Mouse (Mus musculus) left cerebral cortex, adult 11 months (tissue): ENCODE measurements around the gene Mdk.

Source experiments
- DNase-seq: peaks from one replicate; pipeline ENCODE4 v3.0.0; 2022; ENCODE audit warnings: low spot score

The Mdk gene

DNA sequence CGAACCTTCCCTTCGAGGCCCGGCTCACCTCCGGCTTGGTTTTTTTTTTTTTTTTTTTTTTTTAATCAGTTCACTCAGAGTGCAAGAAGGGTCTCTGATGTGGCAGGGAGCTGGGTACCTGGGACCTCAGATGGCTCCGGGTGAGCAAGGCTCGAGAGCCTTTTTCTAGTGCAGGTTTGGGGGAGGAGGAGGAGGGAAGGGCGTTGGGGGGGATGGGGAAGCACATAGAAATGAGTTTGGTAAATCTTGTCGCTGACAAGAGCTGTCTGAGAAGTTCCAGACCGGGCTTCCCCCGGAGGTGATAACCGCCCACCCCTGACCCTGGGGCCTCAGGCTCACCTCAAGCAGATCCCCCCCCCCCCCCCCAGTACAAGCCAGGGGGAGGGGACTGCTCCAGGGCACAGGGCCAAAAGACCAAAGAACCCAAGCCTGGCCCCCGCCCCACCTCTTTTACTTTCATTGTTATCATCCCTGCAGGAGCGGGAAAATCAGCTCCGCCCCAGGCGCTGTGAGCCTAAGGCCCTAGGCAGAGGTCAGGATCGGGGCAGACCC, at the start of gene Mdk:
Gene Mdk (minus strand): TSS at position 138 of the 552 bp plus-strand sequence.
- DNase-seq: no peak

DNA sequence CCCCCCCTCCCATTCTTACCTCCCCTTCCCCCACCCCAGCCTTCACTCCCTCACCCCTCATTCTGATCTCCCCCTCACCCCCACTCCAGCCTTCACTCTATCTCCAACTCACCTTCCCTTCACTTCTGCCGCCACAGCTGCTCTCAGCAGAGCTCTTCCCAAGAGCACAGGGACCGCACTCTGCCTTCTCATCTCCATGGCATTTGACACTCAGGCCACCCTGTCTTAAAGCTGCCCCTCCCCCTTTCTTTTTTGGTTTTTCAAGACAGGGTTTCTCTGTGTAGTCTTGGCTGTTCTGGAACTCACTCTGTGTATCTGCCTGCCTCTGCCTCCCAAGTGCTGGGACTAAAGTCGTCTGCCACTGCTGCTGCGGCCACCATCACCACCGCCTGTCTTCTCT, 48.7 kb upstream of the Mdk start:
- DNase-seq: no peak

DNA sequence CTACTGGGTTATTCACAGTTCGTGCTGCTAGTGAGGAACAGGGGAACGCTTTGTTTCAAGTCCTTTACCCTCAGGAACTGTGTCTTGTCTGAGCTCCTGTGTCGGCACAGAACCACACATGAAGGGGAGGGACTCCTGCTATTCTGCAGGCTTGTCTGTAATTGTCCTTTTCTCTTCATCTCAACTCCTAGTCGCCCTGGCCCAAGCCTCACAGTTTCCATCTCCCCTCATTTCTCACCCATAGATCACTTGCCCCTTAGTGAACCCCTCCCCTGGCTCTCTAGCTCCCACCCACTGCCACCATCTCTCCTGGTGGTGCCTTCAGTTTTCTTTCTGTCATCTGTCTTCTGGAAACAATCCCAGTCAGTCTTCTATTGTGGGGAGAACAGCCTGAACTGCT, 48.1 kb upstream of the Mdk start:
- DNase-seq: no peak

DNA sequence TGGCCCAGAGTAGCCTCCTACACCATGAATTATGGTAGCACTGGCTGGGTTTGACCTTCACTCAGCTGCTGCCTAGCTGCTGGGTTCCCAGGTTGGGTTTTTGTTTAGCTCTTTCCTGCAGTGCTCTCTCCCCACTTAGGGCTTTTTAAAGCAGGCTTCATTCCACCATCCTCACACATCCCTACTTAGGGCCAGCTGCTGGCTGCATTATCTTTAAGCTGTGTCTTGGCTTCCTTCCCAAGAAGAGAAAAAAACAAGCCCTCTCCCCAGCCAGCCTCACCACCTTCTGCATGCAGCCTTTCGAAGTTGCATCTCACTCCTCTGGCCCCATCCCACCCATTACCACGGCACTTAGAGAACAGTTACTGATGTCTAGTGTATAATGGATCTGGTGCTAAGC, 46.5 kb upstream of the Mdk start:
- DNase-seq: no peak

DNA sequence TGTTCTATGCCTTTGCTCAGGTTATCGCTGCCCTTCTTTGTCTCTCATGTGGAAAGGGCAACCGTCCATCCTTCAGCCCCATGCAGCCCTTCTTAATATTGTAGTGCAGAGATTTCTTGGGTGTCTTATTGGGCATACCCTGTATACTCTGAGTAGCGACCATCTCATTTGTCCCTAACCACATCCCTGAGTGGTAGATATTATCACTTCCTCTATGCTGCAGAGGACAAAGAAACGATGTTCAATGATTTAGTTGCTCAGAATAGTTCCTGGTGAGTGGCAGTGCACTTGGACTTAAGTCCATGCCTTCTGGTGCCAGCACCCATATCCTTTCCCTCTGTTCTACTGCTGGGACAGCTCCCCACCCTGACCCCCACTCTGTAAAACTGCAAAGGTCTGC, 45.9 kb upstream of the Mdk start:
- DNase-seq: no peak

DNA sequence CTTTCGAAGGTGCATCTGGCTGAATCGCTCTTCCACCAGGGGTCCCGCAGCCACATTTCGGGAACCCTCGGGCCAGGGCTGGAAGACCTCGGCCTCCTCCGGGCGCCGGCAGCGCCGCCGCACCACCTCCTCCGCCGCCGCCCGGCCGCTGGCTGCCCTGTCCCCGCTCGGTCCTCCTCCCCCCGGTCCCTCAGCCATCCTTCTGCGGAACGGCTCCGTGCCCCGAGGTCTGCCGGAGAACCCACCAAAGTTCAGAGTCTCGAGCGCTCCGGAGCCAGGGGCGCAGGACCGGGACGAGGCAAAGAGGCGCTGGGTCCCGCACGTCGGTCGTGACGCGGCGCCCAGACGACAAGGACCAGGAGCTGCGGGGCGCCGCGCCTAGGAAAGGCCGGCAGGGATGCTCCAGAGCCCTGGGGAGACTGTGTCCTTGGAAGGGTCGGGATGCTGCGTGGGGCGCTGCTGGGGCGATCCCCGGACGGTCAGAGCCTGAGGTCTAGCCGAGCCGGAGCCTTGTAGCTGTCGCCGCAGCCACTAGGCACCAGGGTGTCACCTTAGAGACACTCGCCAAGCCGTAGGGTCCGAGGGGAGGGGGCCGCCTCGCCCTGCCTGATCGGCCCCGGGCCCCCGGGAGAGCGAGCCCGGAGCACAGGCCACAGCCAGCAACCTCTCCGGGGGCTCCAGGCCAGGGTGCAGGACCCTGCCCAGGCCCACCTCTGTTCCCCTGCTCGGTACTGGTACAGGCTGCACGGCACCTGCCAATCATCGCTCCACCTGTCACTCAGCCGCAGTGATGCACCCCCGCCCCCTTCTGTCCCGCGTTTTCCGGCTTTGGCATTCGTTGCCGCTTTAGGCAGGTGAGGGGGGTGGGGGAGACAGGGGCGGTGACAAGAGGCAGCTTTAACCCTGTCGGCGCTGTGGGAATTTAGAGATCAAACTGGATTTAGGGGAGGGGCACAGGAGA, 43.8 kb upstream of the Mdk start, which contains the start of gene Dgkz:
Gene Dgkz (minus strand): TSS at position 284 of the 961 bp plus-strand sequence.
- DNase-seq: no peak

DNA sequence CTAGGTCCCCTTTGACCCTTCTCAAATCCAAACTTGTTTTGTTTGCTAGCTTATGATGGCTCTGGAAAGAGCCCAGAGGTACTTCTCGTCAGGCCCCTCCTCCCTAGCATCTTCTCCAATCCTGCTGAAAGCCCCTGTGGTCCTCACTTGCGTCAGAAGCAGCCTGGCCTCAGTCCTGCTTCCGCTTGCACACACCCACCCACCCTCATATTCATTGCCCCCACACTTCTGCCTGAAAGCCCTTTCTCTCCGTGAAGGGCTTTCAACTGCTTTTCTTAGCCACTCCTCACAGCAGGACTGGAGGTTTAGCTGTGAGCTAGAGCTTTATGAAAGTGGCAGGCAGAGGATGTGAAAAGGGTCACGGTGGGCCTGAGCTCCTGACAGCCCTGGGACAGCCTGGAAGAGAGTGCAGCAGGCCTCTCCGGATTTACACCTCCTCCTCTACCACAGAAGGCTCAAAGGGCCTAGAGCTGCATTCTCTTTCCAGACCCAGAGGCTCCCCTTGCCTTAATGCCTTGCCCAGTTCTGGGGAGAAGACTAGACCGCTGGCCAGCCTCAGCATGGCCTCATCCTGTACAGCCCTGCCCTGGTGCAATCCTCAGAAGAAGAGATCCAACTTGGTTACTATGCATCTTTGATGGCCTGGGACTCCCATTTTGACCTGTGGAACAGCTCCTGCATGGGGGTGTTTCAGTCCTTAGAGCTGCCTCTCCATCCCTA, 41.5 kb upstream of the Mdk start:
- DNase-seq: no peak

DNA sequence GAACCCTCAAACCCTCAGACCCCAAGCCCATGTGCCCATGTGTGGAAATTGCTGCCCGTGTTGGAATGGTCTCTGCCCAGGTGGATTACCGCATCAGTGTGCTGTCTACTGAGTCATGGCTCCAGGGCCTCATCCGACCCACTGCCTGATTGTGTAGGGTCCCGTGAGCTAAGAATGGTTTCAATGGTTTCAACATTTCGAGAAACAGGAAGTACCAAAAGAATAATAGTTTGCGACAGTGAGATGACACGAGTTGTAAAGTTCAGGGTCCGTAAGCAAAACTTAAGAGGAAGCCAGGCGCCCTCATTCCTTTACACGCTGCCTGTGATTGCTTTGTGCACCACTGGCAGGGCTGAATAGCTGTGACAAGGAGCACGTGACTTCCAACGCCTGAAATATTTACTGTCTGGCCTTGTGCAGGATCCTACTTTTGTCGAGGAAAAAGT, 40.0 kb upstream of the Mdk start:
- no peak for DNase-seq

DNA sequence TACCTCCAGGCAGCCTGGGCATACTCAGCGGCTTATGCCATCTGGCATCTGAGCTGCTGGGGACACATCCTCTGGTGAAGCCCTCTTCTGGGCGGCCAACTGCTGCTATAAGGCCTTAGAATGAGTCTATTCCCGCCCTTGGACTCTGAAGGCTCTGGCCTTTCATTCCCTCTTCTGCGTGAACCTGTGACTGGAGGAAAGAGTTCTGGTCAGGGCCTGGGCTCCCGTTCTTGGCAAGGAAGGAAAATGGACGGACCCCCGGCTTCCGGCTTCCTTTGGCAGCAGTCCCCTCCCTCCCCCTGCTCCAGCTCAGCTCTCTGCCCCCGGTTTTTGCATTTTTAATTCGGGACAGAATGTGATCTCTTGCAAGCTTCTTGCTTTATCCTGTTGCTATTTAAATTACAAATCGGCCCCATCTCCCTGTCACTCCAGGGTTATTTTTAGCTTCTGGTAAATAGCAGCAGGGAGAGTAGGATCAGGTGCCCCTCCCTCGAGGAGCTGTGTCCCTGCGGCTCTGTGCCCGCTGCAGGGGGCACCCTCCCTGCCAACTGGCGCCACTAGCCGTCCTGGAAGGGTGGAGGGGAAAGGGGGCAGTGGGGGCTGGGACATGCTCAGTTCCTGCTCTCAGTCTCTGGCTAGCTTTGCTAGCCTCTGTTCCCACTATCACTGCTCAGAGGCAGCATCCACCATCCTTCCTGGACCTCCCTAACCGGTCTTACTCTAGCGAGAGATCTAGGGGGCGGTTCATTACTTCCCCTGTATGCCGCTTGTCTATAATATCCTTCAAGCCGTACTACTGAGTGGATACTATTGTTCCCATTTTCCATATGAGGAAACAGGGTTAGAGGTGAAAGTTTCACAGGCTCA, 39.4 kb upstream of the Mdk start:
- DNase-seq: no peak

DNA sequence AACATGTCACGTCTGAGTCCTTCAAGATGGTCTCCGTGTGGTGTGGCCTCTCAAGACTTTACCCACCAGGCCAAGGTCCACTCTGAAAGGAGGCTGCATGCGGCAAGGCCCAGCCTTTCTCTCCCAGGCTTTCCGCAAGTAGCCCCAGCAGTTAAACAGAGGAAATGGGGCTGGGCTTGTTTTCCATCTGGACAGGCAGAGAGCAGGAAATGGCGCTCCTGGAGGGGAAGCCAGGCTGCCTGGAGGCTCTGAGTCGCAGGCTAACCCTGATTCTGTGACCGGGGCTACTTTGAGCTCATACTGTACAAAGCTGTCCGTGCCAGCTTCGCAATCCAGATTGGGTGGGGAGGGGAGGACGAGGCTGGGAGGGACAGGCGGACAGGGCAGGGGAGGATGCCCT, 35.9 kb upstream of the Mdk start:
- DNase-seq: no peak

DNA sequence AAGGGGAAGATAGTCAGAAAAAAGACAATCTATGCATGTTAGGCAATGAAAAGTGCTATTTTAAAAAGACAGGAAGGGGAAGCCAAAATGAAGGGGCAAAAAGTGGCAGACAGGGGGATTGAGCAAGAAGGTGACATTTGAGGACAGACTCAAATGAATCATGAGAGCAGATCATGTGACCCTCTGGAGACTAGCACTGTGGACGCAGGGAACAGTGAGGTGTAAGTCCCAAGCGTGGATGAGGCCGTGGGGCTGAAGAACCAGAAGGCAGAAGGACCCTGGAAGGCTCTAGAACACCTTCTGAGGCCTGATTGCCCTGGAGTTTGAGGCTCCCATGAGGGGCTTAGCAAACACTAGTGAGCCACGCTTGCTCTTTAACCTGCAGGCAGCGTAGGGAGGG, 34.3 kb upstream of the Mdk start:
- DNase-seq: no peak

DNA sequence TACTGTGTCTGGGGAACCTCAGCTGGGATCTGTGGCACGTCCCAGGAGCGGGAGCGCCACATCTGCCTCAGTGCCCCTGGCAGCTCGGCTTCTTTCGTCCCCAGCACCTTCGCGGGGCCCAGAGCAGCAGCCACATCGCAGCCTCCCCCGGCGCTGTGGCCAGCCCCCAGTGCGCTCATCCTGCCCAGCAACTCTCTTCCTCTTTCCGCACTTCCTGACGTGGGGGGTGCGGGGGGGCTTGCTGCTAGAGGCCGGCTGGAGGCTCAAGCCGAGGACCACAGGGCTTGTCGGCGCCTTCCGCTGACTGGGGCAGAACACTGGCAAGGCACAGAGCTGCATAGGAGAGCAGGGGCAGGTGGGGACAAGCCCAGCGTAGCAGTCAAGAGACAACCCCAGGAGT, 33.3 kb upstream of the Mdk start:
- no peak for DNase-seq

DNA sequence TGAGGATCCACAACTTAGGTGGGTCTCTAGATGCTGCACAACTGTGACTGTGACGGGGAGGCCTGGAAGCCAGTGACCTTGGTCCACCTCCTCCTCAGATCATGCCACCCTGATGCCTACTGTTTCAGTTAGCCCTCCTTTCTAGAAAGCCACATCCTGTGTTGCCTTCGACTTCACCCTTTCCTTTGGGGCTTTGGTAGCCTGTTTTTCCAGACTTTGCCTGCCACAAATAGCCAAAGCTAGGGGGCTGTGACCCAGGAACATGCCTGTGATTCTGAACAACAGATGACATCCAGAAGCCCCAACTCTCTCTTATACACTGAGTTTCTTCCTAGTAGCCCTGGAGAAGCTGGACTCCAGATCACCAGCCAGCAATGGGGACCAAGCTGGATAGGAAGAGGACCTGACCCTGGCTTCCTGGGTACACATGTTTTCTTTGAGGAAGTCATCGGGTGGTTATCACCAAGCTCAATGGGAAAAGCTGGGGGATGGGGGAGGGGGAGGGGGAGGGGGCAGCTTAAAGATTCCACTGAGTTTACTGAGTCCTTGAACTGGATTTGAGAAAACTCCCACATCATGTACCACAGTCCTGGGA, 32.6 kb upstream of the Mdk start:
- DNase-seq: no peak

DNA sequence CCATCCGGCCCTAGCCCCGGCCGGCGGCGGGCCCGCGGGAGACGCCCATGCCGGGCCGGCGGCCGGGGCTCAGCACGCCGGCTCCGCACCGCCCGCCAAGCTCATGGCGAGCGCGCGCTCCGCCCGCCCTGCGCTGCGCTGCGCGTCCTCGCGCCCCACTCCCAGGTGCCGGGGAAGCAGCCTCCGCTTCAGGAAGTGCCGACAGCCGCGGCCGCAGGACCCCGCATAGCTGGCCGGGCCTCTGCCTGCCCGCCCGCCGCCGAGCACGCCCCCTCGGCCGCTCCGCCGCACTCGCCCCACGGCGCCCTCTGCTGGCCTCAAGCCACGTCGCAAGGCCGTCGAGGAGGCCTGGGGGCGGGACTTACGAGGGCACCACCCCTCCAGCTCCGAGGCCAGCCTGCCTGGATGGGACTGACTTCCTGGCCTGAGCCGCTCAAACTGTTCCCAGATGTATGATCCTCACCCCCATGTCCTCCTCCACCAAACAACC, 31.4 kb upstream of the Mdk start:
- DNase-seq: peak; percentile 91

DNA sequence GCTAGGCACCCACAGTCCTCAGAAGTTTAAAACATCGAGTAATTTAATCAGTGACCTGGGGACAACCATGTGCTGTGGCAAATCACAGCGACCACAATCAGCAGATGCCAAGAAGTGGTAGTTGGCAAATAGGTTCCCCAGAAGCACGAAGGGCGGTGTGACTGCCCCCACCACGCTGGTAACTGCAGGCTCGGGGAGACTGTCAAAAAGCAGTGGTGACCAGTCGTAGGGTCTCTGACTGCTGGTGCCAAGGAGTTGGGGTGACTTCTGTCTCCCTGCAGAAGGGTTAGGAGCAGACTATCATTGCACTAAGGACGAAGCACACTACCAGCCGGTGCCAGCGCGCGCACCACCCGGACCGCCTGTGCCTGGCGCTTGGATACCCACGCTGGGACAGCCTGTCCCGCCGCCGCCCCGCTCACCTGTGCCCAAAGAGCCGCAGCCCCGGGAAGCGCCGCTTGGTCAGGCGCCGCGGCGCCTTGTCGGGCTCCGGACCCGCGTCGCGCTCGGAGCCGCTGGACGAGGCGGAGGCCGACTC, 30.8 kb upstream of the Mdk start:
- DNase-seq: no peak

DNA sequence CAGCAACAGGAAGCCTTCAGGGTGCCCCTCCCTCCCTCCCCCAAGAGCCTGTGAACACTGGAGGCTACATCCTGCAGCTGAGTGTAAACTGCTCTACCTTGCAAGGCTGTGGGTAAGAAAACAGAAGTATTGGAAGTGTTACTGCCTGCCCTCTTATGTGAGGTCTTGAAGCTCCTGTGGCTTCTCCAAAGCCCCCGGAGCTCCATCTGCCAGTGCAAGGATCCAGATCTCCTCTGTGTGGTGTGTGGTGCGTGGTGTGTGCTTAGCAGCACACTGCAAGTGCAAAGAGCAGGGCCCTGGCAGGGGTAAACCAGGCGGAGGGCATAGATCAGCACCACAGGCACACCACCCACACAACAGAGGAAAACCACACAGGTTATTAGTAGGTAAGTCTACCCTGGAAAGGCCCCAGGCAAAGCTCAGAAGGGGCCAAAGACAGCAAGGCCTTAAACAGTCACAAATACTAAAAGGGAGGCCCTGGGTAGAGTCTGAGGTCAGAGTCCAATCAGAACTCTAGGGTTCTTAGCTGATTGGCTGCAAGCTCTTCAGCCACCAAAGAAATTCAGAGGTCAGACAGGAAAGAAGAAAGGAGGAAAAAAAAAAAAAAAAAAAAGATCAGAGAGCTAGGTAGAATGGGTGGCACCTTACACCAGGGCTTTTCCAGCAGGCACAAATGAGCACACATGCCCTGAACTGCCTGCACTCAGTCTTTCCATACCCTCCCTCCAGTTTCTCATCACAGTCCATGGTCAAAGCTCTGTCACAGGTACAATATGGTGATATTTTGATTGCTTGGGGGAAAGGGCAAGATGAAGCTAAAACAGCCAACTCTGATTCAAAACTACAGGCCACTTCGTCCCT, 30.0 kb upstream of the Mdk start:
- DNase-seq: no peak

DNA sequence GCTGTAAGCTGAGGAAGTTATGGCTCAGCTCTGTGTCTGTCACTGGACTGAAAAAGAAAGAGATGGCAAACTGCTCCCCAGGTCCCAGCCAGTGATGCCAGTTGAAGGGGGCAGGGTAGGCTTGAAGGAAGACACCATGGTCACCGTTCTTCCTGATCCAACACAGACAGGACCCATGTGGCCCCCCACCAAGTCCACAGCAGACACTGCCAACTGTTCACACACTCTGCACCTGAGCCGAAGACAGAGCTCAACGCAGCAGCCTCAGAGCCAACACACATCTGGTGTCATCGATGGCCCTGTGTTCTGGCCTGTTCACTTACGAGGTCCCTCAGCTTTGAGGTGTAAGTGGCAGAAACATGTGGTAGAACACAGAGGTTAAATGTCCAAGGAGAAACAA, 28.4 kb upstream of the Mdk start:
- no peak for DNase-seq

DNA sequence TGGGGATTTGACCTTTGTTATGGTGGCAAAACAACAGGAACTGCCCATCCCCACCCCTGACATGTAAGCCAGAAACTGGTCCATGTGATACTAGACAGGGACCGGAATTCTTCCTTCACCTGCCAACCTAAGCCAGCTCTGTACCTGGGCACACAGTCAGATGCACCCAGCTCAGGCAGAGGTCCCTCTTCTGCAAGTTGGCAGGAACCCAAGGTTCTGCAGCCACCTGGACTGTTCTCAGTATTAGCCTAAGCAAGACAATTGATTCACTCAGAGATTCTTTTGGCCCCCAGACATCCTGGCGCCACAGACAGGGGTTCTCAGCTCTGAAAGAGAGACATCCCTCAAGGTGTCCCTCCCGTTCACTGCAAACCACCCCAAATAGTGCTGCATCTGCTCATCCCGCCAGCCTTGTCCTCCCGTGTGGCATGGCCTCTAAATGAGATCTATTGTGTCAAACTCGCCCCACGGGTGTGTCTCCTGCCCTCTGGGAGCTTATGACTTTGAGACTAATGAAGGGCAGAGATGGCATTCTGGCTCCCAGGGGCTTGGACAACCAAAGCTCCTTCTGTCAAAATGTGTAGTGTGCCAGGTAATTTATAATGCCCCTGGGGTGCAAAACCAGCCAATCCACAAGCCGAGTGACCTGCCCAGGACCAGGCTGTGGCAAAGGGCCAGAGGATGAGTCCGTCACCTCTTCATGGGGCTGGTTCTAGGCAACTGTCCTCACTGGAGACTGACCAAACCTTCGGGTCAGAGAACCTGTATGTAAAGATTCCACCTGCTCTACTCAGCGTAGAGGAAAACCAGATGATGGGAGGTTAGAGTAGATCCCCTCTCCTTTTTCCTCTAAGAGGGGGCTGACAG, 27.7 kb upstream of the Mdk start:
- no peak for DNase-seq
